Mouse (Mus musculus) kidney, embryonic 14.5 days (tissue): Measurements from ENCODE around the gene AA986860. TPM values are rescaled to one million over a fixed set of nuclear protein-coding genes. Genes with fewer than 3 reads are reported as not detected.
A peak's percentile ranks its signal among the peaks of the same experiment; 100 is the strongest.

ENCODE experiments used
- ATAC-seq: fragments of 200-750 bp; cut with Nextera tagmentation; 2 replicates; pipeline ENCODE4 v1.8.0; 2017; ENCODE audit warnings: moderate number of reproducible peaks, mild to moderate bottlenecking, moderate TSS enrichment, moderate library complexity; ENCODE audit not compliant: low FRiP score, low TSS enrichment
- H3K27ac ChIP-seq: fragments of 300-500 bp; sonication (generic); 2 replicates; pipeline ENCODE4 v1.5.1; 2014; ENCODE audit warnings: low read depth, mild to moderate bottlenecking, low read length, moderate library complexity, mixed read lengths
- H3K27me3 ChIP-seq: fragments of 300-500 bp; sonication (generic); 2 replicates; pipeline ENCODE4 v1.6.1; 2014; ENCODE audit warnings: mild to moderate bottlenecking, low read length; ENCODE audit not compliant: control insufficient read depth, insufficient read depth
- H3K36me3 ChIP-seq: fragments of 300-500 bp; sonication (generic); 2 replicates; pipeline ENCODE4 v1.6.1; 2014; ENCODE audit warnings: low read length, mixed read lengths; ENCODE audit not compliant: control insufficient read depth, insufficient read depth
- H3K4me1 ChIP-seq: fragments of 300-500 bp; sonication (generic); 2 replicates; pipeline ENCODE4 v1.6.1; 2014; ENCODE audit warnings: low read length, mixed read lengths; ENCODE audit not compliant: control insufficient read depth, insufficient read depth
- H3K4me2 ChIP-seq: fragments of 300-500 bp; sonication (generic); replicated peaks from 2 replicates; pipeline ENCODE4 v1.6.1; 2014; ENCODE audit warnings: low read depth, mild to moderate bottlenecking, low read length
- H3K4me3 ChIP-seq: fragments of 300-500 bp; sonication (generic); 2 replicates; pipeline ENCODE4 v1.5.1; 2014; ENCODE audit warnings: mild to moderate bottlenecking, low read length
- H3K9ac ChIP-seq: fragments of 300-500 bp; sonication (generic); 2 replicates; pipeline ENCODE4 v1.6.1; 2014; ENCODE audit warnings: low read depth, mild to moderate bottlenecking, low read length, moderate library complexity
- H3K9me3 ChIP-seq: fragments of 300-500 bp; sonication (generic); 2 replicates; pipeline ENCODE4 v1.6.1; 2016; ENCODE audit warnings: low read length; ENCODE audit not compliant: control insufficient read depth
- WGBS: fragments of 180-500 bp; shearing (Covaris S2); extraction: QIAGEN DNeasy Blood & Tissue Kit; methylation state at CpG from one replicate; pipeline ENCODE4 v1.1.7; 2014; 5-methylcytosine and 5-hydroxymethylcytosine counted together
- polyA plus RNA-seq: library from polyadenylated mRNA; unstranded; fragments of >200 nt; fragmentation: Nextera tagmentation; extraction: Ambion mirVana; gene quantifications from 2 replicates; pipeline ENCODE4 v1.2.1, GENCODE M21; 2014

AA986860 gene
- polyA plus RNA-seq: 8.9 and 9.4 TPM in 2 replicates

DNA sequence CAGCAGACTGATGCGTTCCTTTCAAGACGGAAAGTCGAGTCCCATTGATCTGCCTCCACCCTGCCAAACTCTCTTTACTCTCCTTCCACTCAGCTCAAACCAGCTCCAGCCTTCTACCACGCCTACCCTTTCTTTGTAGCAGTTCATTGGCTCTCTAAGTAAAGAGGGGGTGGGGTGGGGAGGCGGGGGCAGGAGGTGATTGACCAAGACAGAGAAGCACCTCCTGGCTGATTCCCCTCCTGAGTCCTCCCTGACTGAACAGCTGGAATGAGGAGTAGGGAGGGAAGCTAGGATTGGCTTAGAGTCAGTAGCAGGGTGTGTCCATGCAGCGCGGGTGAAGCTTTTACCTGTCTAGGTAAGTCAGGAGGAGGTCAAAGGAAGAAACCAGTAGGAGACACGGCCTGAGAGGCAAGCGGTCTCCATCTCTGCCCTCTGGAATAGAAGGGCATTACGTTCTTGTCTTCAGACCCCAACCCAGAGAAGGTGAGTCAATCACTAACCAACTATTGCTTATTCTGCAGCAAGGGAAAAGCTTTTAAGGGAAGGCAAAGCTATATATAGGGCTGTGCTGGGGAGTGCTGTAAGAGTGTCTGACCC, at the start of gene AA986860:
AA986860 (plus strand) TSS at position 236 of the 597 bp plus-strand sequence.
- H3K27ac ChIP-seq: no peak within 1 kb of the TSS
- WGBS: 7% methylated on average over 10 of the region's 10 CpGs
- H3K9me3 ChIP-seq: no peaks in the 10 kb centered on the region
- H3K4me2 ChIP-seq: peak within 1 kb of the TSS; percentile 40
- peaks cover 7% of the 10 kb centered on the region; the same call in 1 of the 2 replicates for H3K4me1 ChIP-seq
- no peaks in the 10 kb centered on the region for H3K36me3 ChIP-seq
- ATAC-seq: peak; percentile 94
- H3K27me3 ChIP-seq: no peaks in the 10 kb centered on the region
- peak within 1 kb of the TSS; percentile 24 for H3K4me3 ChIP-seq
- H3K9ac ChIP-seq: no peak within 1 kb of the TSS

DNA sequence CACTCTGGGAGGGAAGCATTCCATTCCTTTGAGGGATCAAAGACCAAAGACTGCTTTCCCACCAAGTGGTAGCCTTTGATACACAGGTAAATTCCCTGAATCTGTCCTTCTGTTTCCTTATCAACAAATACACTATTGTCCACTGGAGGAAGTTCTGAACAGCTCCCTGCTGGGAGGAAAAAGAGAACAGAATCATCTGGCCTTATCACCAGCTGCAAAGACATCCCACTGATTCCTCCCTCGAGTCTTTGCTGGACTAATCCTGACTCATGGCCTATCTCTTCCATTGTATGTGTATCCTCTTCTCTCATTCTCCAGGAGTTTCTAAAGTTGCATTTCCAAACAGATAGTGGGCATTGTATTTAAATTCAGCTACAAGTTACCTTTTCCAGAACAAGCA, 47.9 kb upstream of the AA986860 start:
- WGBS: 75% methylated on average over 1 of the region's 1 CpGs
- no peak for ATAC-seq
- Histone ChIP-seq H3K4me1 (no peaks in the 10 kb centered on the region), H3K36me3 (no peaks in the 10 kb centered on the region), H3K27me3 (no peaks in the 10 kb centered on the region), H3K4me3 (no peak overlapping the region), H3K9me3 (no peaks in the 10 kb centered on the region), H3K4me2 (no peak overlapping the region), H3K9ac (no peak overlapping the region), H3K27ac (no peak overlapping the region)

DNA sequence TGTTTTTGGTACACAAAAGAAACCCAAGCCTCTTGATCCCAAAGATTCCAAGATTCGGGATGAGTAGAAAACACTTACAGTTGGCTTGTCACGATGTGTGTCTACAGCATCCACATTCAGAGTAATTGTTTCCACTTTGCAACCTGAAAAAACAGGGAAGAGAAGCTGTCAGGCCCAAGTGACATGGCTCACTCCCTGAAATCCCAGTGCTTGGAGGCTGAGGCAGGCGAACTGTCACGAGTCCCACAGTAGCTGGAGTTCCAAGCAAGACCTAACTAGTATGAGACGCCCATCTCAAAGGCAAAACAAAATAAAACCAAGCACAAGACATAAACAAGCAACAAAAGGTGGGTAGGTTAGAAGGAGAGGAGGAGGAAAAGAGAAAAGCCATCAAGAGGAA, 33.2 kb upstream of the AA986860 start:
- Histone ChIP-seq H3K27me3 (no peaks in the 10 kb centered on the region), H3K4me3 (no peak overlapping the region), H3K9me3 (no peaks in the 10 kb centered on the region), H3K4me1 (no peaks in the 10 kb centered on the region), H3K36me3 (peaks cover 36% of the 10 kb centered on the region), H3K4me2 (no peak overlapping the region), H3K27ac (no peak overlapping the region), H3K9ac (no peak overlapping the region)
- 93% methylated on average over 5 of the region's 5 CpGs for WGBS
- ATAC-seq: no peak

DNA sequence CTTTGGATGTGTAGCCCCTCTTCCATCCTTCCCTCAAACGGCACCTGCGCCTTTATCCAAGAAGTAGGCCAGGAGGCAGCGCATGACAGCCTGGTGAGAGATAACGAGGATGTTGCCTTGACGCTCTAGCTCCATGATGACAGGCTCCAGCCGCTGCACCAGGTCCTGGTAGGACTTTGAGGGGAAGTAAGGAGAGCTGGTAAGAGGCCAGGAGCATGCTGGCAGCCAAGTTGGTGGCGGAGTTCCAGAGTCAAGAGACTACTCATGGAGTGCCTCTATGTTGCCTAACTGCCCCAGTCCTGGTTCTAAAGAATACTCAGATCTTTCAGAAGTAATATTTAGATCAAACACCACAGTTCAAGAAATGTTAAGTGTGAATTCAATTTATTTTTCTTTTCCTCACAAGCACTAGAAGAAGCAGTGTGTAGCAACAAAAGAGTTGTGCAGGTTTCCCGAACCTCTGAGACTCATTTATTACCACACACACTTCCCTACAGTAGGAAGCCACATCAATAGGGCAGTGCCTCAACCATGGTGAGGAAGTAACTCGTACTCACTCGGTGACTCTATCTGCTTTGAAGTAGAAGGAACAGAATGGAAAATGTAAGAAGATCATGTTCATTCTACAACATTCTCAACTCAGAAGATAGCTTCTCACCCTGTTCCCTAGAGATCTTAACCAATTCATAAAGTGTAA, 31.7 kb upstream of the AA986860 start:
- H3K4me3 ChIP-seq: no peak overlapping the region
- H3K36me3 ChIP-seq: peaks cover 38% of the 10 kb centered on the region
- no peak overlapping the region for H3K27ac ChIP-seq
- no peaks in the 10 kb centered on the region for H3K27me3 ChIP-seq
- no peak overlapping the region for H3K9ac ChIP-seq
- H3K4me2 ChIP-seq: no peak overlapping the region
- ATAC-seq: no peak
- WGBS: 93% methylated on average over 10 of the region's 10 CpGs
- H3K9me3 ChIP-seq: no peaks in the 10 kb centered on the region
- H3K4me1 ChIP-seq: no peaks in the 10 kb centered on the region

DNA sequence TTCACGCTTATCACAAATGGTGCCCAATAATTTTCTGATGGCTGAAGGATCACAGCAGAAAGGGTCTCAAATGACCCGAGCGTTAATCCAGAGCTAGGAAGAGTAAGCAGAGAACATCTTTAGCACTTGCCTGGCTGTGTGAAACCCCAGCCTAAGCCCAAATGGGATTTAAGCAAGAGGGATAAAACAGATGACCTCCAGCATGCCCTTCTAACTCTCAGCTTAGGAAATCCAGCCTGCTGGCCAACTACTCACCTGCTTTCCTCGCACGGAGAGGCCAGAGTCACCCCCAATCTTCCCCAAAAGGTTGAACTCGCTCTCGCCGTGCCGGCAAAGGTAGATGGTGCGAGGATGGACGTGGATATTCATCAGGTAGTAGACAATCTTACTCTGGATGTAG, 29.8 kb upstream of the AA986860 start:
- no peak for ATAC-seq
- WGBS: 96% methylated on average over 11 of the region's 11 CpGs
- Histone ChIP-seq H3K27ac (no peak overlapping the region), H3K4me3 (no peak overlapping the region), H3K4me2 (no peak overlapping the region), H3K27me3 (no peaks in the 10 kb centered on the region), H3K9me3 (no peaks in the 10 kb centered on the region), H3K4me1 (no peaks in the 10 kb centered on the region), H3K36me3 (peaks cover 48% of the 10 kb centered on the region), H3K9ac (no peak overlapping the region)

DNA sequence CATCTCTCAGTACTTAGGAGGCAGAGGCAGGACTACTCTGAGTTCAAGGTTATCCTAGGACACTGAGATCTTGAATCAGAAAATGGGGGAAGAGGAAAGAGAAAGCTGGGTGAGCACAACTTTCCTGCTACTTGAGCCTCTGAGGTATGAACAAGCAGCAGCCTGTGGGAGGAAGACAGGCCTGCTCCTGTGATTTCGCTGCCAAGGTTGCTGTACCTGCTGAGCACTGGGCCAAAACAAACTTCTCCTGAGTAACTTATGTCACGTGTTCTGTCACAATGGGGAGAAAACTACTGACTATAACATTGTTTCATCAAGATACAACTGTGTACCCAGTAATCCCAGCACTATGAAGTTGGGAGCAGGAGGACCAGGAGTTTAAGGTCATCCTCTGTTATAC, 28.2 kb upstream of the AA986860 start:
- Histone ChIP-seq H3K9ac (no peak overlapping the region), H3K27ac (no peak overlapping the region), H3K9me3 (no peaks in the 10 kb centered on the region), H3K4me2 (no peak overlapping the region), H3K36me3 (peaks cover 47% of the 10 kb centered on the region), H3K27me3 (no peaks in the 10 kb centered on the region), H3K4me1 (no peaks in the 10 kb centered on the region), H3K4me3 (no peak overlapping the region)
- ATAC-seq: no peak
- WGBS: 77% methylated on average over 2 of the region's 2 CpGs

DNA sequence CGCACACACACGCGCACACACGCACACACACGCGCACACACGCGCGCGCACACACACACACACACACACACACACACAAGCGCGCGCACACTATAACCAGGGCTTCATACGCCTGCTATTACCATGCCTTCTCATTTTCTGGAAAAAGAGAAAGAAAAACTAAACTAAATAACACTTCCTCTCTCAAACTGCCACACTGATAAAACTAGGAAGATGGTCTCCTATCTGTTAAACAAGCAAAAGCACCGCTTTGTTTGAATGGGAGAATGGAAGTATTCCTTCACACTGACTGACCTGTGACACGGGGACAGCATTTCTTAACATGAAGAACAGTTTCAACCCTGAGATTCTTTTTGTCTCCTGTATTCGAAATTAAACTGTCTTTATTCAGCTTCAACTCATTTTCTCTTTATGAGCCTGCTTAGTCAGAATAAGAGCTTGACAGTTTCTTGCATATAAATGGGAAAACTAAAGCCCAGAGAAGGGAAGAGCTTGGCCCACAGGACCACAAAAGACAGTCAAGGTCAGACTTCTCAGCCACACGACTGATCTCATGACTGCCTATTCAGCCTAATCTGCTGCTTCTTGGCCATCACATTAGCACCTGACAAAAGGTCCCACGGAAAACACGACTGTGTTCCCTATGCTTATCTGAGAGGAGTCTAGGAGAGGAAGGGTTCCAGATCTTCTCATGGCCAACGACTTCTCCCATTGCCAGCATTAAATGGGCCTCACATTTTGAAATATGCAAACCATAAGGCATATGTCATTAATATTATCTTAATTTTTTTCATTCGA, 21.3 kb upstream of the AA986860 start:
- Histone ChIP-seq H3K27me3 (no peaks in the 10 kb centered on the region), H3K36me3 (peaks cover 8% of the 10 kb centered on the region; the same call in 1 of the 2 replicates), H3K4me1 (no peaks in the 10 kb centered on the region), H3K9me3 (no peaks in the 10 kb centered on the region), H3K4me3 (no peak overlapping the region), H3K27ac (no peak overlapping the region), H3K4me2 (no peak overlapping the region), H3K9ac (no peak overlapping the region)
- 93% methylated on average over 22 of the region's 22 CpGs for WGBS
- ATAC-seq: no peak

DNA sequence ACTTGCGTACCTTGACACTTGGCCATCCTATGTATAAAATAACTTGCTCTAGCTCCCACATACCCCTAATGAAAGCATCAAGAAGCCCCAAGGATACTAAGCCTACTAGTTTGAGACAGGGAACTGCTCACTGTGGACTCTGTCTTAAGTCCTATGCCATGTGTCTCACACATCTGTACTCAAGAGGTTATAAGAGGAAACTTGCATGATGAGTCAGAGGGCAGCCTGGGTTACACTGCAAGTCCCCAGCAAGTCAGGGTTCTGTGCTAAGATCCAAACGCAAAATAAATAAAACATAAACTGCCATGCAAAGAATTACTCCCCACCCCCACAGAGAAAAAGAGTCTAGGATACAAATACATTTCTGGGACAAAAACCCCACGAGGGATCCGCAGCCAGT, 17.7 kb upstream of the AA986860 start:
- no peak for ATAC-seq
- Histone ChIP-seq H3K4me1 (peaks cover 4% of the 10 kb centered on the region; the same call in 1 of the 2 replicates), H3K9ac (no peak overlapping the region), H3K4me2 (no peak overlapping the region), H3K27ac (no peak overlapping the region), H3K4me3 (no peak overlapping the region), H3K9me3 (no peaks in the 10 kb centered on the region), H3K27me3 (no peaks in the 10 kb centered on the region), H3K36me3 (no peaks in the 10 kb centered on the region; the same call in 1 of the 2 replicates)
- 81% methylated on average over 4 of the region's 4 CpGs for WGBS
